Mouse (Mus musculus): ENCODE results near the gene Defb20. TPM values are rescaled to one million over a fixed set of nuclear protein-coding genes. Genes with fewer than 3 reads are reported as not detected.

Defb20 gene
- total and polyA plus RNA-seq, 2 experiments from 2014 or later, result not detected

DNA sequence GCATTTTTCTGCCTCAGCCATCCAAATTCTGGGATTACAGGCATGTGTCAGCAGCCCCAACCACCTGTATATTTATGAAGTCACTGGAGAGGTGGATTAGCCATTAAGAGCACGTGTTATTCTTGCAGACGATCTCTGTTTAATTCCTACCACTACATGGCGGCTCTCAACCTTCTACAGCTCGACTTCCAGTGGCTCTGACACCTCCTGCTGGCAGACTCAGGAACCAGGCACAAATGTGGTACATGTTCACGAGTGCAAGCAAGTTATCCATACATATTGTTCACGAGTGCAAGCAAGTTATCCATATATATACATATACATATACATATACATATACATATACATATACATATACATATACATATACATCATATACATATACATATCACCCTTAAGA, 16.3 kb downstream of the Defb20 start:
- H3K4me1 ChIP-seq (ENCODE audit: insufficient read depth), result no peaks in the 10 kb centered on the region
- H3K36me3 ChIP-seq (ENCODE audit: insufficient read depth), result no peaks in the 10 kb centered on the region
- H3K4me3 ChIP-seq (ENCODE audit: low read depth, low read length), result no peak overlapping the region
- DNase-seq (no peak), ATAC-seq (no peak)
- H3K9ac ChIP-seq, result no peak overlapping the region
- WGBS, result 81% methylated on average over 6 of the region's 6 CpGs
- H3K27ac ChIP-seq (ENCODE audit: low read depth, low read length), result no peak overlapping the region
- no peak for TF ChIP-seq CTCF (IDR thresholded peaks at IDR 0.05; ENCODE audit: low read depth)
- no peak overlapping the region for H3K4me2 ChIP-seq (ENCODE audit: low read depth)
- no peaks in the 10 kb centered on the region for H3K9me3 ChIP-seq (ENCODE audit: low read length)
- no peaks in the 10 kb centered on the region for H3K27me3 ChIP-seq (ENCODE audit: insufficient read depth, low read length)

DNA sequence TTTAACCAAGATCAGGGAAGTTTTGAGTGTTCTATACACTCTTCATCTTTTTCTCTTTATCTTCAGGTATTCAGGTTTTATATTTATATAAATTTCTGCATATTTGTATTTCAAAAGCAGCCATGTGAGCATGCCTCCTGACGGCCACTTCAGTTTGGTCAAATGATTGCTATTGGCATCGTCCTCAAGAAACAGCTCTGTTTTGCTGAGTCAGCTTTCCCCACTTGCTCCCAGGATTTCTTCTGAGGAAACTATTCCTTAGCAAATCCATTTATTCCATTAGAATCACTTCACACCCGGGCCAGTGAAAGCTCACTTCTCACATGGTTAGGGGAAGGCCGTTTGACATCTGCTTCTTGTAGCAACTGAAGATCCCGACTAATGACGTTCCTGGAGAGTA, 21.2 kb downstream of the Defb20 start:
- Histone ChIP-seq H3K36me3 (ENCODE audit: insufficient read depth) (no peaks in the 10 kb centered on the region), H3K4me2 (ENCODE audit: low read depth) (no peak overlapping the region), H3K9ac (no peak overlapping the region), H3K27me3 (ENCODE audit: insufficient read depth, low read length) (no peaks in the 10 kb centered on the region), H3K9me3 (ENCODE audit: low read length) (no peaks in the 10 kb centered on the region), H3K4me1 (ENCODE audit: insufficient read depth) (no peaks in the 10 kb centered on the region), H3K27ac (ENCODE audit: low read depth, low read length) (no peak overlapping the region), H3K4me3 (ENCODE audit: low read depth, low read length) (no peak overlapping the region)
- WGBS, result 81% methylated on average over 6 of the region's 6 CpGs
- DNase-seq (no peak), ATAC-seq (no peak)
- TF ChIP-seq CTCF (IDR thresholded peaks at IDR 0.05; ENCODE audit: low read depth), result no peak

GRCm38 (mm10) chr2:152500204-152500862, 23.5 kb downstream of the Defb20 start:
- WGBS, result 79% methylated on average over 7 of the region's 7 CpGs
- TF ChIP-seq CTCF (IDR thresholded peaks at IDR 0.05; ENCODE audit: low read depth), result no peak
- Histone ChIP-seq H3K9me3 (ENCODE audit: low read length) (no peaks in the 10 kb centered on the region), H3K4me3 (ENCODE audit: low read depth, low read length) (no peak overlapping the region), H3K36me3 (ENCODE audit: insufficient read depth) (no peaks in the 10 kb centered on the region), H3K9ac (no peak overlapping the region), H3K4me2 (ENCODE audit: low read depth) (no peak overlapping the region), H3K27me3 (ENCODE audit: insufficient read depth, low read length) (no peaks in the 10 kb centered on the region), H3K27ac (ENCODE audit: low read depth, low read length) (no peak overlapping the region), H3K4me1 (ENCODE audit: insufficient read depth) (no peaks in the 10 kb centered on the region)
- no peak for ATAC-seq
- no peak for DNase-seq

GRCm38 (mm10) chr2:152500863-152501229, 24.0 kb downstream of the Defb20 start:
- ATAC-seq (no peak), DNase-seq (no peak)
- Histone ChIP-seq H3K27me3 (ENCODE audit: insufficient read depth, low read length) (no peaks in the 10 kb centered on the region), H3K27ac (ENCODE audit: low read depth, low read length) (no peak overlapping the region), H3K36me3 (ENCODE audit: insufficient read depth) (no peaks in the 10 kb centered on the region), H3K9ac (no peak overlapping the region), H3K4me2 (ENCODE audit: low read depth) (no peak overlapping the region), H3K9me3 (ENCODE audit: low read length) (no peaks in the 10 kb centered on the region), H3K4me1 (ENCODE audit: insufficient read depth) (no peaks in the 10 kb centered on the region), H3K4me3 (ENCODE audit: low read depth, low read length) (no peak overlapping the region)
- TF ChIP-seq CTCF (IDR thresholded peaks at IDR 0.05; ENCODE audit: low read depth), result peak; percentile 27
- WGBS, result 83% methylated on average over 6 of the region's 6 CpGs

DNA sequence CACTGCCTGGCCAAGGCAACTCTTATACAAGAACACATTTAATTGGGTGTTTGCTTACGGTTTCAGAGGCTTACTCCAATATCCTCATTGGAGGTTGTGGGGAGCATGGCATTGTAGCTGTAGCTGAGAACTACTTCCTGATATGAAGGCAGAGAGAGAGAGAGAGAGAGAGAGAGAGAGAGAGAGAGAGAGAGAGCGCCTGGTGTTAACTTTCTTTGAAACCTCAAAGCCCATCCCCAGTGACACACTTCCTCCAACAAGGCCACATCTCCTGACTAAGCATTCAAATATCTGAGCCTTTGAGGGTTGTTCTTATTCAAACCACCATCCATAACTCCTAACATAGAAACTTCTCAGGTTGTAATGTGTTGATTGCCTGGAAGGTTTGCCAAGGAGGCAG, 27.1 kb downstream of the Defb20 start:
- no peak for DNase-seq
- H3K27me3 ChIP-seq (ENCODE audit: insufficient read depth, low read length), result no peaks in the 10 kb centered on the region
- no peak overlapping the region for H3K4me3 ChIP-seq (ENCODE audit: low read depth, low read length)
- no peak overlapping the region for H3K27ac ChIP-seq (ENCODE audit: low read depth, low read length)
- no peak for ATAC-seq
- no peak overlapping the region for H3K9ac ChIP-seq
- no peak for TF ChIP-seq CTCF (IDR thresholded peaks at IDR 0.05; ENCODE audit: low read depth)
- H3K4me2 ChIP-seq (ENCODE audit: low read depth), result no peak overlapping the region
- H3K36me3 ChIP-seq (ENCODE audit: insufficient read depth), result no peaks in the 10 kb centered on the region
- 94% methylated on average over 2 of the region's 2 CpGs for WGBS
- H3K4me1 ChIP-seq (ENCODE audit: insufficient read depth), result no peaks in the 10 kb centered on the region
- no peaks in the 10 kb centered on the region for H3K9me3 ChIP-seq (ENCODE audit: low read length)

GRCm38 (mm10) chr2:152511592-152511991, 34.7 kb downstream of the Defb20 start, which contains the start of gene Defb26:
Defb26 (minus strand) TSS chr2:152511692.
- ATAC-seq, result no peak

DNA sequence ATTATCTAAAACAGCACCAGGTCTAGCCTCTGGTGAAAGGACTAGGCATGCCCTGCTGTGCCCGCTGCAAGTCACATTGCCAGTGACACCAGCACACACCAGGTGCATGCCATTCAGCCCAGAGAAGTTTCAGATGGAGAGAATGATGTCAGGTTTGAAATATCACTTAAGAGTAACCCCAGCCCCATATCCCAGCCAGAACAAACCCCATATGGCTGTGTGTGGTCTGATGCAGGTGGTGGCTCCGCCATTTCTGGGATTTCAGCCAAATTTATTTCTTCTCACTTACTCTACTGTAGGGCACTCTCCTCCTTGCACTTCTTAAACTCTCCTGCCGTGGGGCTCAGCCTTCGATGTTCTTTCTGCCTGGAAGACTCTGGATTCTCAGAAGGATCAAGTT, 39.2 kb downstream of the Defb20 start:
- DNase-seq, result no peak

More at GRCm38 (mm10) chr2:152511592-152511991, 34.7 kb downstream of the Defb20 start, which contains the start of gene Defb26:
- 78% methylated on average over 1 of the region's 1 CpGs for WGBS
- no peak within 1 kb of the TSS for H3K27ac ChIP-seq (ENCODE audit: low read depth, low read length)
- no peaks in the 10 kb centered on the region for H3K36me3 ChIP-seq (ENCODE audit: insufficient read depth)
- H3K4me2 ChIP-seq (ENCODE audit: low read depth), result no peak within 1 kb of the TSS
- H3K9ac ChIP-seq, result no peak within 1 kb of the TSS
- H3K4me1 ChIP-seq (ENCODE audit: insufficient read depth), result no peaks in the 10 kb centered on the region
- TF ChIP-seq CTCF (IDR thresholded peaks at IDR 0.05; ENCODE audit: low read depth), result no peak
- no peaks in the 10 kb centered on the region for H3K27me3 ChIP-seq (ENCODE audit: insufficient read depth, low read length)
- H3K4me3 ChIP-seq (ENCODE audit: low read depth, low read length), result no peak within 1 kb of the TSS
- no peak for DNase-seq
- no peaks in the 10 kb centered on the region for H3K9me3 ChIP-seq (ENCODE audit: low read length)

More for the DNA sequence above, 39.2 kb downstream of the Defb20 start:
- Histone ChIP-seq H3K36me3 (ENCODE audit: insufficient read depth) (no peaks in the 10 kb centered on the region), H3K27me3 (ENCODE audit: insufficient read depth, low read length) (no peaks in the 10 kb centered on the region), H3K4me3 (ENCODE audit: low read depth, low read length) (no peak overlapping the region), H3K27ac (ENCODE audit: low read depth, low read length) (no peak overlapping the region), H3K9ac (no peak overlapping the region), H3K4me2 (ENCODE audit: low read depth) (no peak overlapping the region), H3K4me1 (ENCODE audit: insufficient read depth) (no peaks in the 10 kb centered on the region), H3K9me3 (ENCODE audit: low read length) (no peaks in the 10 kb centered on the region)
- no peak for TF ChIP-seq CTCF (IDR thresholded peaks at IDR 0.05; ENCODE audit: low read depth)
- ATAC-seq, result no peak
- WGBS, result 56% methylated on average over 4 of the region's 4 CpGs

All from forebrain, postnatal 0 days (tissue).